Mouse (Mus musculus) forebrain, embryonic 12.5 days (tissue): ENCODE data around the gene Pdzd2. TPM values are rescaled to one million over a fixed set of nuclear protein-coding genes. Genes with fewer than 3 reads are reported as not detected.

Experiments used
- ATAC-seq: fragments of 200-750 bp; cut with Nextera tagmentation; 2 replicates; pipeline ENCODE4 v1.8.0; 2017; ENCODE audit warnings: moderate TSS enrichment; ENCODE audit not compliant: low FRiP score
- H3K27ac ChIP-seq: fragments of 300-500 bp; sonication (generic); 2 replicates; pipeline ENCODE4 v1.5.1; 2016; ENCODE audit warnings: mild to moderate bottlenecking
- H3K27me3 ChIP-seq: fragments of 300-500 bp; sonication (generic); 2 replicates; pipeline ENCODE4 v1.6.1; 2016; ENCODE audit warnings: mild to moderate bottlenecking
- H3K36me3 ChIP-seq: fragments of 300-500 bp; sonication (generic); replicated peaks from 2 replicates; pipeline ENCODE4 v1.6.1; 2016; ENCODE audit warnings: mild to moderate bottlenecking
- H3K4me1 ChIP-seq: fragments of 300-500 bp; sonication (generic); 2 replicates; pipeline ENCODE4 v1.6.1; 2016
- H3K4me2 ChIP-seq: fragments of 300-500 bp; sonication (generic); 2 replicates; pipeline ENCODE4 v1.6.1; 2016; ENCODE audit warnings: mild to moderate bottlenecking, moderate library complexity
- H3K4me3 ChIP-seq: fragments of 300-500 bp; sonication (generic); replicated peaks from 2 replicates; pipeline ENCODE4 v1.5.1; 2016; ENCODE audit warnings: mild to moderate bottlenecking
- H3K9ac ChIP-seq: fragments of 300-500 bp; sonication (generic); 2 replicates; pipeline ENCODE4 v1.6.1; 2016; ENCODE audit warnings: mild to moderate bottlenecking
- H3K9me3 ChIP-seq: fragments of 300-500 bp; sonication (generic); 2 replicates; pipeline ENCODE4 v1.6.1; 2016
- WGBS: fragments of 180-500 bp; shearing (Covaris S2); methylation state at CpG from one replicate; pipeline ENCODE4 v1.1.7; 2016; 5-methylcytosine and 5-hydroxymethylcytosine counted together
- polyA plus RNA-seq: library from polyadenylated mRNA; unstranded; fragments of >200 nt; fragmentation: Nextera tagmentation; extraction: Ambion mirVana; gene quantifications from 2 replicates; pipeline ENCODE4 v1.2.1, GENCODE M21; 2016

Gene Pdzd2
- polyA plus RNA-seq, 1 experiment from 2014 or later = 7.3 TPM

GRCm38 (mm10) chr15:12655959-12656662 lies 83.6 kb downstream of the Pdzd2 start:
- Histone ChIP-seq H3K27ac (no peak overlapping the region), H3K4me3 (no peak overlapping the region), H3K4me2 (no peak overlapping the region), H3K36me3 (no peaks in the 10 kb centered on the region), H3K27me3 (no peaks in the 10 kb centered on the region), H3K9ac (no peak overlapping the region), H3K9me3 (no peaks in the 10 kb centered on the region), H3K4me1 (0 out of 2 replicates have a peak, but pooled peaks cover under 1% of the 10 kb centered on the region)
- WGBS = 79% methylated on average over 6 of the region's 6 CpGs
- ATAC-seq = no peak

GRCm38 (mm10) chr15:12655316-12655715 lies 84.4 kb downstream of the Pdzd2 start:
- H3K4me2 ChIP-seq = no peak overlapping the region
- 95% methylated on average over 7 of the region's 7 CpGs for WGBS
- no peak overlapping the region for H3K9ac ChIP-seq
- peaks cover 7% of the 10 kb centered on the region for H3K4me1 ChIP-seq
- H3K4me3 ChIP-seq = no peak overlapping the region
- H3K27me3 ChIP-seq = no peaks in the 10 kb centered on the region
- no peak for ATAC-seq
- H3K9me3 ChIP-seq = no peaks in the 10 kb centered on the region
- H3K36me3 ChIP-seq = no peaks in the 10 kb centered on the region
- H3K27ac ChIP-seq = no peak overlapping the region

- Histone ChIP-seq H3K27ac (no peak overlapping the region), H3K9me3 (no peaks in the 10 kb centered on the region), H3K4me3 (no peak overlapping the region), H3K4me1 (peaks cover 7% of the 10 kb centered on the region), H3K27me3 (no peaks in the 10 kb centered on the region), H3K36me3 (no peaks in the 10 kb centered on the region), H3K9ac (no peak overlapping the region), H3K4me2 (no peak overlapping the region)
- no peak for ATAC-seq
- 80% methylated on average over 15 of the region's 15 CpGs for WGBS
These were observed 87.2 kb downstream of the Pdzd2 start for GRCm38 (mm10) chr15:12652336-12653031.

GRCm38 (mm10) chr15:12650236-12650635 lies 89.5 kb downstream of the Pdzd2 start:
- Histone ChIP-seq H3K9ac (no peak overlapping the region), H3K9me3 (no peaks in the 10 kb centered on the region), H3K4me2 (no peak overlapping the region), H3K36me3 (no peaks in the 10 kb centered on the region), H3K27ac (no peak overlapping the region), H3K4me3 (no peak overlapping the region), H3K27me3 (no peaks in the 10 kb centered on the region), H3K4me1 (peaks cover 7% of the 10 kb centered on the region)
- WGBS = 88% methylated on average over 3 of the region's 3 CpGs
- no peak for ATAC-seq

GRCm38 (mm10) chr15:12649674-12650073 lies 90.0 kb downstream of the Pdzd2 start:
- Histone ChIP-seq H3K4me2 (no peak overlapping the region), H3K4me1 (peaks cover 7% of the 10 kb centered on the region), H3K9ac (no peak overlapping the region), H3K36me3 (no peaks in the 10 kb centered on the region), H3K27me3 (no peaks in the 10 kb centered on the region), H3K9me3 (no peaks in the 10 kb centered on the region), H3K4me3 (no peak overlapping the region), H3K27ac (no peak overlapping the region)
- no peak for ATAC-seq
- WGBS = 87% methylated on average over 3 of the region's 3 CpGs

GRCm38 (mm10) chr15:12649131-12649530 lies 90.6 kb downstream of the Pdzd2 start:
- WGBS = 80% methylated on average over 2 of the region's 2 CpGs
- Histone ChIP-seq H3K4me3 (no peak overlapping the region), H3K4me2 (no peak overlapping the region), H3K36me3 (no peaks in the 10 kb centered on the region), H3K9me3 (no peaks in the 10 kb centered on the region), H3K27me3 (no peaks in the 10 kb centered on the region), H3K27ac (no peak overlapping the region), H3K9ac (no peak overlapping the region), H3K4me1 (peaks cover 7% of the 10 kb centered on the region)
- ATAC-seq = no peak

GRCm38 (mm10) chr15:12640755-12641154 lies 99.0 kb downstream of the Pdzd2 start:
- Histone ChIP-seq H3K27me3 (no peaks in the 10 kb centered on the region), H3K4me3 (no peak overlapping the region), H3K36me3 (no peaks in the 10 kb centered on the region), H3K27ac (no peak overlapping the region), H3K9me3 (no peaks in the 10 kb centered on the region), H3K4me1 (no peaks in the 10 kb centered on the region), H3K4me2 (no peak overlapping the region), H3K9ac (no peak overlapping the region)
- ATAC-seq = no peak
- 97% methylated on average over 7 of the region's 7 CpGs for WGBS

- Histone ChIP-seq H3K4me2 (no peak overlapping the region), H3K4me1 (peaks cover 3% of the 10 kb centered on the region; the same call in 1 of the 2 replicates), H3K27me3 (no peaks in the 10 kb centered on the region), H3K9ac (no peak overlapping the region), H3K36me3 (no peaks in the 10 kb centered on the region), H3K9me3 (no peaks in the 10 kb centered on the region), H3K27ac (no peak overlapping the region), H3K4me3 (no peak overlapping the region)
- ATAC-seq = no peak
- WGBS = 87% methylated on average over 3 of the region's 3 CpGs
These were observed 99.9 kb downstream of the Pdzd2 start for GRCm38 (mm10) chr15:12639776-12640175.

GRCm38 (mm10) chr15:12639181-12639580 lies 100.5 kb downstream of the Pdzd2 start:
- no peak for ATAC-seq
- Histone ChIP-seq H3K36me3 (no peaks in the 10 kb centered on the region), H3K27ac (no peak overlapping the region)

GRCm38 (mm10) chr15:12638370-12639030 lies 101.2 kb downstream of the Pdzd2 start:
- Histone ChIP-seq H3K27me3 (no peaks in the 10 kb centered on the region), H3K36me3 (no peaks in the 10 kb centered on the region), H3K4me1 (peaks cover 10% of the 10 kb centered on the region; the same call in 1 of the 2 replicates), H3K4me2 (no peak overlapping the region), H3K9ac (no peak overlapping the region), H3K9me3 (no peaks in the 10 kb centered on the region), H3K4me3 (no peak overlapping the region), H3K27ac (no peak overlapping the region)
- ATAC-seq = no peak
- WGBS = 94% methylated on average over 14 of the region's 14 CpGs

More at GRCm38 (mm10) chr15:12639181-12639580, 100.5 kb downstream of the Pdzd2 start:
- H3K9ac ChIP-seq = no peak overlapping the region
- no peaks in the 10 kb centered on the region for H3K9me3 ChIP-seq
- H3K4me2 ChIP-seq = no peak overlapping the region
- no peak overlapping the region for H3K4me3 ChIP-seq
- WGBS = 88% methylated on average over 8 of the region's 8 CpGs
- no peaks in the 10 kb centered on the region for H3K27me3 ChIP-seq
- H3K4me1 ChIP-seq = peaks cover 7% of the 10 kb centered on the region; the same call in 1 of the 2 replicates

GRCm38 (mm10) chr15:12637511-12637910 lies 102.2 kb downstream of the Pdzd2 start:
- no peak for ATAC-seq
- Histone ChIP-seq H3K27me3 (no peaks in the 10 kb centered on the region), H3K4me3 (no peak overlapping the region), H3K36me3 (no peaks in the 10 kb centered on the region), H3K9ac (no peak overlapping the region), H3K27ac (no peak overlapping the region), H3K4me1 (peaks cover 10% of the 10 kb centered on the region; the same call in 1 of the 2 replicates), H3K9me3 (no peaks in the 10 kb centered on the region), H3K4me2 (no peak overlapping the region)
- WGBS = 93% methylated on average over 8 of the region's 8 CpGs

GRCm38 (mm10) chr15:12636386-12636785 lies 103.3 kb downstream of the Pdzd2 start:
- Histone ChIP-seq H3K9ac (no peak overlapping the region), H3K4me2 (no peak overlapping the region), H3K27ac (no peak overlapping the region), H3K9me3 (no peaks in the 10 kb centered on the region), H3K36me3 (no peaks in the 10 kb centered on the region), H3K4me1 (peaks cover 10% of the 10 kb centered on the region; the same call in 1 of the 2 replicates), H3K27me3 (no peaks in the 10 kb centered on the region), H3K4me3 (no peak overlapping the region)
- WGBS = 90% methylated on average over 5 of the region's 5 CpGs
- ATAC-seq = no peak
